Mouse (Mus musculus) layer of hippocampus, adult 9-10 months (tissue): ENCODE results near the gene Slc24a5.

Source experiments
- DNase-seq: peaks from one replicate; pipeline ENCODE4 v3.0.0; 2022; ENCODE audit warnings: low spot score

Slc24a5 gene

GRCm38 (mm10) chr2:125119381-125120110, 51.6 kb downstream of the Slc24a5 start:
- DNase-seq = peak; percentile 32

GRCm38 (mm10) chr2:125122288-125122623, 54.3 kb downstream of the Slc24a5 start:
- DNase-seq = no peak

- DNase-seq = peak; percentile 35
Observed at GRCm38 (mm10) chr2:125122624-125123476, 54.9 kb downstream of the Slc24a5 start.

- no peak for DNase-seq
Observed at GRCm38 (mm10) chr2:125123477-125123852, 55.5 kb downstream of the Slc24a5 start, which contains the start of gene Myef2. Gene Myef2, minus strand, starts transcription at chr2:125123661.

- no peak for DNase-seq
Observed at GRCm38 (mm10) chr2:125125824-125126223, 57.9 kb downstream of the Slc24a5 start.

GRCm38 (mm10) chr2:125126792-125127191, 58.9 kb downstream of the Slc24a5 start:
- no peak for DNase-seq

GRCm38 (mm10) chr2:125134113-125134512, 66.2 kb downstream of the Slc24a5 start:
- no peak for DNase-seq

- peak; percentile 20 for DNase-seq
Observed at GRCm38 (mm10) chr2:125135903-125136811, 68.2 kb downstream of the Slc24a5 start, which contains the start of gene Ctxn2. Gene Ctxn2, plus strand, starts transcription at chr2:125136692.

- DNase-seq = no peak
Observed at GRCm38 (mm10) chr2:125136846-125137245, 68.9 kb downstream of the Slc24a5 start.
